Mouse (Mus musculus) frontal cortex, postnatal 14 days (tissue): ENCODE measurements around the gene Dap3.
"Not testable (repeated sequence)": the region's sequence is repeated elsewhere in the genome, so short reads cannot be mapped to it uniquely, and the experiment has no call there.

Source experiments
- DNase-seq, 2 experiments: peaks; one replicate each; pipeline ENCODE4 v3.0.0; 2022; ENCODE audit warnings: low spot score in 2 of 2

Dap3 gene

GRCm38 (mm10) chr3:88950576-88951326 lies at the start of gene Dap3, which contains the start of gene Ash1l:
TSS of gene Dap3 (minus strand) at chr3:88951181.
TSS of gene Ash1l (plus strand) at chr3:88950622.
- DNase-seq: peak; percentile 61 to 69

DNA sequence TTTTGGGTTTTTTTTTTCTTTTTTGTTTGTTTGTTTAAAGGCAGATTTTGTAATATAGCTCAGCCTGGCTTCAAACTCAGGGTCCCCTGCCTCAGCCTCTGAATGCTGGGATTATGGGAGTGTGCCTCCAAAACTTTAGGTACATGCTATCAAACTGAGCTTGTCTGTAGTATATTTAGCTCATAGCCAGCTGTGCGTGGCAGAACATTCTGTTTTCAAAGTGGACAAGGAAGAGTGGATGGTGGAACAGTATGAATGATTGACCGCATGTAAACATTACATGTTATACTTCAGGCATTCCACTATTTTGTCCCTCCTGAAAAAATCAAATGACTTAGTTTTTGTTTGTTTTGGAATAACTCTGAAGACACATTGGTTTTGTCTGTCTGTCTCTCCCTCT lies 41.8 kb upstream of the Dap3 start:
- DNase-seq: no peak

- DNase-seq: no peak
Observed at GRCm38 (mm10) chr3:88983921-88984381, 33.0 kb upstream of the Dap3 start.

GRCm38 (mm10) chr3:88981206-88982010 lies 30.4 kb upstream of the Dap3 start:
- DNase-seq: no peak

DNA sequence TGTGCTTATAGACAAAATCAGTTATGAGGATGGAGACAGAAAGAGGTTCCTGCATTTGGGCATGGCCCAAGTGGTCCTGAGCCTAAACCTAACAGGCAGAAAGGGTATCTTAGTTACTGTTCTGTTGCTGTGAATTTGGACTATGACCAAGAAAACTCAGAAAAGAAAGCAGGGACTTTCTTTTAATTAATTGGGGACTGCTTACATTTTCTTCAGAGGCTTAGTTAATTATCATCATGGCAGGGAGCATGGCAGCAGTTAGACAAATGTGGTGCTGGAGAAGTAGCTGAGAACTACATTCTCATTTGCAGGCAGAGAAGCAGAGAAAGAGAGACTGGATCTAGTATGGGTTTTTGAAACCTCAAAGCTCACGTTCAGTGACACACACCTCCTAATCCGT lies 24.0 kb upstream of the Dap3 start:
- DNase-seq: no peak

DNA sequence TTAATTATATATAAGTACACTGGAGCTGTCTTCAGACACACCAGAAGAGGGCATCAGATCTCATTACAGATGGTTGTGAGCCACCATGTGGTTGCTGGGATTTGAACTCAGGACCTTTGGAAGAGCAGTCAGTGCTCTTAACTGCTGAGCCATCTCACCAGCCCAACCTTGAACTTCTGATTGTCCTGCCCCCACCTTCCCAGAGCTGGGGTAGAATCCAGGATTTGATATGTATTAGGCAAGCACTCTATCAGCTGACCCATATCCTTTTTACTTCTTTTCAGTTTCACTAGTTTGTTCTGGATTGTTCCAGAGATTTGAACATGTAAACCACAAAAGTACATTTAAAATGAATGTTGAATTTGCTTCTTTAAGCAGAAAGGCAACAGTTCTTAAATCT lies 12.2 kb upstream of the Dap3 start:
- DNase-seq: not testable (repeated sequence)

- DNase-seq: no peak
Observed at GRCm38 (mm10) chr3:88953736-88954135, 2.8 kb upstream of the Dap3 start.

DNA sequence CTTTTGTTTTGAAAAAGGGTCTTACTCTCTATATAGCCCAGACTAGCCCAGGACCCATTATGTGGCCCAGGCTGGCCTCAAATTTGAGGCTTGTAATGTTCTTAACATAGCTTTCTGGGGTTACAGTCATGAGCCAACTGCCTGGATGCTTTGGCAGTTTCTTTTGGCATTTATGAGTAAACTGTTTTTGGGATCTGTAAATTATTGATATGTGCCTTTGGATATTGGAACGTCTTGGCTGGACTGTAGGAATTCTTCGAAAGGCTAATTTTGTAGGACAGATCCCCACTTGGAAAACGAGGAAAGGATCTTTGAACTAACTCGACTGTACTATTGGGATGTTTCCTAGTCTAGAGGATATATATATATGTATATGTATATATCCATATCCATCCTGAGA lies 2.3 kb upstream of the Dap3 start:
- no peak for DNase-seq

GRCm38 (mm10) chr3:88951327-88951800 lies 383 bp upstream of the Dap3 start:
- no peak for DNase-seq

DNA sequence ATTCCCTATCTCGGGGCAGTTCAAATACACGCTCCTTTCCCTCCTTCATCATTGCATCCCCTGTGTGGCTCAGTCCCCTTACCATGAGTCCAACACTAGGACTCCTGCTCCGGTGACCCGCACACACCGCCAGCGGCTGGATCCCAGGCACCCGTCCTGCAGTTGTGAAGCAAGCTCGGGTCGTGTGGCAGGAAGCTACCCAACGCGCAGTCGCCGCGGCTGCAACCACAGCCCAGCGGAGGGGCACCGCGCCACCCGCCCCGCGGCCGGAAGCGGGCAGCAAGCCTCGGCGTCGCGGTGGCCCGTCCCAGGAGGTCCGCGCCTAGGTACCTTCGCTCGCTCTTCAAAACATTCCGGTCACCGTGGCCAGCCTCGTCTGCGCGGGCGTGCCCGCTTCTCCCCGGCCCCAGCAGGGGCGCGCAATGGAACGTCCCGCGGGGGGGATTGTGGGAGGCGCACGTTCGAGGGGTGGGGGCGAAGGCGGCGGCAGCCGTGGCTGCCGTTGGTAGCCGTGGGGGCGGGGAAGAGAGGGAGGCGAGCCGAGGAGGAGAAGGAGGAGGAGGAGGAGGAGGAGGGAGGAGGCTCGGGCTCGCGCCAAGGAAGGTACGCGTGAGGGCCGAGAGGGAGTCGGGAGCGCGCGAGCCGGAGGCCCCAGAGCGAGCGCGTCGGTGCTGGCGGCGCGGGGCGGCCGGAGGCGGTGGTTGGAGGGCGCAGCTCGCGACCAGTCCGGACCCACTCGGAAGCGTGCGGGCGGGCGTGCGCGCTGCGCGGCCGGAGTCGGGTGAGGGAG lies 1.0 kb downstream of the Dap3 start:
- DNase-seq: peak; percentile 71 to 72

DNA sequence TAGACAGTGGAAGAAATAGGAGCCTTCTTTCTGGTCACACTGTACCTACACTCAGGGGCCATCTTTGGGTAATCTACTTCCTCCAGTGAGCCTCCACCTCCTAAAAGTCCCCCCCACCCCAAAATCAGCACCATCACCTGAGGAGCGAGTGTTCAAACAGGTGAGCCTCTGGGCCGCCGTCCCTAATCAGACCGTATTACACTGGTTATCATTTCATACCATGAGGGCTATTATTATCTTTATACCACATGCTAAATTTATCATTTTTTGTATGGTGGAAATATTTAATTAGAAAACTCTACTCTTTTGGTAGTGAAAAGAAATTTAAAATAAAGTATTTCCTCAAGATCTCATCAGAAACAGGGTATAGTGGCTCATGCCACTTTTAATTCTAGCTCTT lies 6.9 kb downstream of the Dap3 start:
- no peak for DNase-seq

GRCm38 (mm10) chr3:88942316-88942880 lies 8.6 kb downstream of the Dap3 start:
- no peak for DNase-seq

- DNase-seq: no peak
Observed at GRCm38 (mm10) chr3:88939749-88940148, 11.2 kb downstream of the Dap3 start.

- no peak for DNase-seq
Observed at GRCm38 (mm10) chr3:88939071-88939470, 11.9 kb downstream of the Dap3 start.

DNA sequence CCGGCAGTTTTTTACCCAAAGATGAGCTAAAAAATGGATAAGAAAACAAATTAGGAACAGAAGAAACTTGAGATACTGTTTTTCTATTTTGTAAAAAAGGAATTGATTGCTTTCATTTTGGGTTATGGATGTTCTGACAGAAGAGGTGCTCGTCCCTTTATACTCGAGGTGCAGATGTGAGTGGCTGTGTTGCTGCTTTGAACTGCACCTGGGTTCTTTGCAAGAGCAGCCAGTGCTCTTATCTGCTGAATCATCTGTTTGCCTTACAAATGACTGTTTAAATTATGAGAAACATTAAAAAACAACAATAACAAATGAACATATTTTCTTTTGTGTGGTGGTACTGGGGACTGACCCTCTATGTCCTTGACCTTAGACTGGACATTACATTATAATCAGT lies 21.5 kb downstream of the Dap3 start:
- no peak for DNase-seq

DNA sequence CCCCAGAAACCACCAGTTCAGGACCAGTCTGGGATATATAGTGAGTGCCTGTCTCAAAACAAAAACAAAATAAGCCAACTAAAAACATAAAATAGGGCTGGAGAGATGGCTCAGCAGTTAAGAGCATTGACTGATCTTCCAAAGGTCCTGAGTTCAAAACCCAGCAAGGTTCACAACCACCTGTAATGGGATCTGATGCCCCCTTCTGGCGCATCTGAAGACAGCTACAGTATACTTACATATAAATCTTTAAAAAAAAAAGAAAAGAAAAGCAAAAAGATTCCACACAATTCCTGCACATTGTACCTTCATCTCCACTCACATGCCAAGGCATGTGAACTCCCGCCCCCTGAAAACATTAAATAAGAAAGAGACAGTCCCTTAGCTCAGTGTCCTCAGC lies 25.3 kb downstream of the Dap3 start:
- no peak for DNase-seq

GRCm38 (mm10) chr3:88923989-88924591 lies 26.9 kb downstream of the Dap3 start:
- no peak for DNase-seq

DNA sequence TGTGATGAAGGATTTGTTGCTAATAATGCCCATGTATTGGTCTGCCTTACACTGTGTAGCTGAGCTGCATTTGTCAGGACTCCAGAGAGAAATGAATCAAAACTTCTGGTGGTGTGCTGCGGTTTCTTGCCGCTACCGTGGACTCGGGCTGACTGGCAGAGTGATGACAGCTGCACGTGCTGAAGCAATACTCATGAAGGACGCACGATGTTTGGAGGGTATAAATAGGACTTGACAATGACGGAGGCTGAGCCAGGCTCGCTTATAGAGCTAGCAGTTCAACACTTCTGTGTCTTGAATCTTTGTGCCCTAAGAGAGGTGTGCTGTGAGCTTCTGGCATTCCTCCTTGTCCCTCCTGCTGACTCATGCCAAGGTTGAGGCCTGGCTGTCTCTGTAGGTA lies 29.6 kb downstream of the Dap3 start:
- DNase-seq: no peak

GRCm38 (mm10) chr3:88918981-88919380 lies 32.0 kb downstream of the Dap3 start:
- no peak for DNase-seq

DNA sequence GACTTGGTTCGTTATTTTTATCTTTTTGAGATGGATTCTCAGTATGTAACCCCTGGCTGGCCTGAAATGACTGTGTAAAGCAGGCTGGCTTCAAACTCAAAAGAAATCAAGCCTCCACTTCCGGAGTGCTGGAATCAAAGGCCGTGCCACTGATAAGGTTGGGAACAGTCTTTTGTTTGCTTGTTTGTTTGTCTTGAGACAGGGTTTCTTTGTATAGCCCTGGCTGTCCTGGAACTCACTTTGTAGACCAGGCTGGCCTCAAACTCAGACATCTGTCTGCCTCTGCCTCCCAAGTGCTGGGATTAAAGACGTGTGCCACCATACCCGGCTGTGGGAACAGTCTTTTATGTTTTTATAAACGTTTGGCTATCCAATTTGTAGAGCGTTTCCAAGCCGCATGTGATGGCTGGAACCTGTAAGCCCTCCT lies 36.6 kb downstream of the Dap3 start:
- DNase-seq: no peak
